In genomic region chr1:43292561-43292960, GRCm38 (mm10) we compare ENCODE assay signal across 21 mouse cellular contexts.
"Had no signal": no experiment of that assay in that cellular context is flagged by ENCODE, and none has a peak within 500 bp of the region (broad histone marks: within the 10 kb centered on the region; RNA-seq: fewer than 3 reads in every experiment).

No protein-coding gene starts in this region.

- H3K4me1 ChIP-seq: limb, embryonic 12.5 days; limb, embryonic 15.5 days; midbrain, embryonic 10.5 days; midbrain, embryonic 13.5 days had no signal

- DNase-seq: kidney, adult 9 months; kidney, postnatal 4 days; left cerebral cortex, postnatal 4 days; liver, postnatal 0 days; lung, embryonic 14.5 days; right cerebral cortex, postnatal 14 days; right cerebral cortex, postnatal 4 days; thymus, adult 2 months; thymus, postnatal 14 days; thymus, postnatal 4 days had no signal

- H3K9me3 ChIP-seq: limb, embryonic 15.5 days; midbrain, embryonic 10.5 days had no signal

- H3K4me2 ChIP-seq: limb, embryonic 12.5 days; limb, embryonic 15.5 days; liver, embryonic 11.5 days; lung, embryonic 14.5 days; midbrain, embryonic 13.5 days; neural tube, embryonic 13.5 days had no signal

- H3K9ac ChIP-seq: limb, embryonic 12.5 days; limb, embryonic 15.5 days; liver, embryonic 14.5 days; liver, postnatal 0 days; lung, embryonic 14.5 days; midbrain, embryonic 13.5 days; neural tube, embryonic 13.5 days had no signal

- H3K27ac ChIP-seq: limb, embryonic 12.5 days; limb, embryonic 15.5 days; liver, embryonic 14.5 days; midbrain, embryonic 10.5 days; midbrain, embryonic 13.5 days; neural tube, embryonic 13.5 days had no signal

- H3K36me3 ChIP-seq: limb, embryonic 12.5 days; limb, embryonic 15.5 days; midbrain, embryonic 10.5 days; midbrain, embryonic 13.5 days; neural tube, embryonic 13.5 days had no signal

- H3K27me3 ChIP-seq: limb, embryonic 12.5 days; limb, embryonic 15.5 days; megakaryocyte, embryonic 14.5 days; midbrain, embryonic 13.5 days had no signal

- H3K4me3 ChIP-seq: limb, embryonic 12.5 days; limb, embryonic 15.5 days; megakaryocyte, embryonic 14.5 days; midbrain, embryonic 10.5 days; midbrain, embryonic 13.5 days; myocyte; neural tube, embryonic 13.5 days had no signal

- ATAC-seq: liver, postnatal 0 days; lung, postnatal 0 days; midbrain, embryonic 13.5 days; midbrain, embryonic 16.5 days had no signal
